Mouse (Mus musculus): ENCODE results near the gene Cyp3a25.
"Not testable (repeated sequence)": the region's sequence is repeated elsewhere in the genome, so short reads cannot be mapped to it uniquely, and the experiment has no call there.

Gene Cyp3a25

GRCm38 (mm10) chr5:146009509-146009908, at the start of gene Cyp3a25:
Gene Cyp3a25, minus strand, starts transcription at chr5:146009618.
- not testable (repeated sequence) for DNase-seq (ENCODE audit: extremely low spot score, low read depth, low spot score)

GRCm38 (mm10) chr5:146021136-146021535, 11.7 kb upstream of the Cyp3a25 start:
- no peak for DNase-seq (ENCODE audit: extremely low spot score, low read depth, low spot score)

DNA sequence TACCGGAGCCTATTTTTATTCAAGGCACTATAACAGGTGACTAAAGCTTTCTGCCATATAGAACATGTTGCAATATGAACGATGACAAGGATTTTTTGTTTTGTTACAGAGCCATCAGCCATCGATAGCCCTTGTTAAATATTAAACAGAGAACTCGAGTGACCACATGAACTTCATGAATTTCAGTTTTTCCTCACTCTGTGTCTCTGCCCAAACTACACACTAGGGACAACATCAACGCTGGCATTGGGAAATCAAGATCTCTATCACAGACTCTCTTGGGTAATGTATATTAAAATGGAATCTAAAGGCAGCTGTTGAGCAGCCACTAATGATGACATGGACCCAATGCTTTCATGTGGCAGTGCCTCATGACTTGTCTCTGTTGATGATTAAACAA, 8.9 kb upstream of the Cyp3a25 start:
- no peak for DNase-seq (ENCODE audit: extremely low spot score, low read depth, low spot score)

GRCm38 (mm10) chr5:146011251-146011650, 1.8 kb upstream of the Cyp3a25 start:
- DNase-seq (ENCODE audit: extremely low spot score, low read depth, low spot score), result no peak

DNA sequence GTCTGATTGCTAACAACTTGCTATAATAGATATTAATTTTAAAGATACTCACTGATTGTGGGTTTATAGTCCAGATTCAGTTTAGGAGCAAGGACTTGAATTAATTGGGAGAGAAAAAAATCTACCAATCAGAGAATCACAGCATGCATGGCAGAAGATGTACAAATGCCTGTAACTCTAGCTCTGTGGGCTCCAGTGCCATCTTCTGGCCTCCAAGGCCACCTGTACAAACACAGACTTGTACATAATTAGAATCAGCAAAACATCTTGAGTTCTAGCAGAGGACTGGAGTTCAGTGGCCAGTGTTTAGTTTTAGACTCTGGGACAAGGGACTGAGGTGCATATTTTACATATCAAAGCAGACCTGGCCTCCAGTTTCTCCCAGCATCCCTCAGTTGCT, 42.3 kb downstream of the Cyp3a25 start:
- no peak for DNase-seq (ENCODE audit: extremely low spot score, low read depth, low spot score)

Data from hindlimb bud, embryonic 11.5 days (tissue).